Mouse (Mus musculus): Measurements from ENCODE around the gene Gm20431.
"Not testable (repeated sequence)": the region's sequence is repeated elsewhere in the genome, so short reads cannot be mapped to it uniquely, and the experiment has no call there.

Gene Gm20431

GRCm38 (mm10) chr2:167629665-167630209, 31.6 kb downstream of the Gm20431 start:
- DNase-seq, result no peak

GRCm38 (mm10) chr2:167628872-167629271, 32.4 kb downstream of the Gm20431 start:
- peak; percentile 62 for DNase-seq

GRCm38 (mm10) chr2:167627019-167627418, 34.3 kb downstream of the Gm20431 start:
- DNase-seq, result no peak

GRCm38 (mm10) chr2:167625670-167626069, 35.6 kb downstream of the Gm20431 start:
- no peak for DNase-seq

- no peak for DNase-seq
Measured at GRCm38 (mm10) chr2:167624368-167625075, 36.8 kb downstream of the Gm20431 start.

- no peak for DNase-seq
Measured at GRCm38 (mm10) chr2:167622965-167623364, 38.3 kb downstream of the Gm20431 start.

GRCm38 (mm10) chr2:167622352-167622751, 38.9 kb downstream of the Gm20431 start:
- no peak for DNase-seq

- DNase-seq, result no peak
Measured at GRCm38 (mm10) chr2:167621255-167622087, 39.8 kb downstream of the Gm20431 start.

- DNase-seq, result no peak
Measured at GRCm38 (mm10) chr2:167617472-167617871, 43.8 kb downstream of the Gm20431 start.

- DNase-seq, result no peak
Measured at GRCm38 (mm10) chr2:167617034-167617433, 44.3 kb downstream of the Gm20431 start.

GRCm38 (mm10) chr2:167613335-167613734, 48.0 kb downstream of the Gm20431 start:
- not testable (repeated sequence) for DNase-seq

- no peak for DNase-seq
Measured at GRCm38 (mm10) chr2:167612122-167612521, 49.2 kb downstream of the Gm20431 start.

GRCm38 (mm10) chr2:167611287-167611686, 50.0 kb downstream of the Gm20431 start:
- DNase-seq, result no peak

GRCm38 (mm10) chr2:167606745-167607123, 54.6 kb downstream of the Gm20431 start:
- no peak for DNase-seq

GRCm38 (mm10) chr2:167605817-167606744, 55.2 kb downstream of the Gm20431 start:
- DNase-seq, result no peak

GRCm38 (mm10) chr2:167605178-167605794, 56.0 kb downstream of the Gm20431 start:
- DNase-seq, result peak; percentile 97

- peak; percentile 66 for DNase-seq
Measured at GRCm38 (mm10) chr2:167602978-167603377, 58.3 kb downstream of the Gm20431 start.

- DNase-seq, result no peak
Measured at GRCm38 (mm10) chr2:167602364-167602763, 58.9 kb downstream of the Gm20431 start.

- DNase-seq, result no peak
Measured at GRCm38 (mm10) chr2:167600481-167600995, 60.8 kb downstream of the Gm20431 start.

GRCm38 (mm10) chr2:167599917-167600316, 61.4 kb downstream of the Gm20431 start:
- peak; percentile 62 for DNase-seq

GRCm38 (mm10) chr2:167599195-167599594, 62.1 kb downstream of the Gm20431 start:
- DNase-seq, result no peak
